Mouse (Mus musculus): ENCODE data around the gene Degs2. TPM values are rescaled to one million over a fixed set of nuclear protein-coding genes. Genes with fewer than 3 reads are reported as not detected.
A peak's percentile ranks its signal among the peaks of the same experiment; 100 is the strongest.

Gene Degs2
- total and polyA plus RNA-seq, 2 experiments from 2014 or later = 1.1 to 2.1 TPM

- no peak for ATAC-seq (ENCODE audit: low FRiP score)
- WGBS = 80% methylated on average over 6 of the region's 6 CpGs
- no peak overlapping the region for H3K9ac ChIP-seq (replicated peaks; ENCODE audit: low read length, poor library complexity, severe bottlenecking)
Observed at GRCm38 (mm10) chr12:108709964-108710765, 8.1 kb upstream of the Degs2 start.

GRCm38 (mm10) chr12:108709386-108709785 is 7.3 kb upstream of the Degs2 start:
- Histone ChIP-seq H3K4me3 (ENCODE audit: low read depth, low read length) (no peak overlapping the region), H3K27me3 (ENCODE audit: insufficient read depth, low read length) (no peaks in the 10 kb centered on the region), H3K4me1 (ENCODE audit: insufficient read depth, low read length) (no peaks in the 10 kb centered on the region), H3K4me2 (ENCODE audit: low read depth, low read length, poor library complexity, severe bottlenecking) (no peak overlapping the region), H3K9ac (replicated peaks; ENCODE audit: low read length, poor library complexity, severe bottlenecking) (no peak overlapping the region), H3K36me3 (ENCODE audit: insufficient read depth, low read length) (no peaks in the 10 kb centered on the region), H3K27ac (ENCODE audit: low read depth, low read length) (no peak overlapping the region), H3K9me3 (ENCODE audit: low read length) (no peaks in the 10 kb centered on the region)
- DNase-seq (ENCODE audit: low spot score) (no peak), ATAC-seq (ENCODE audit: low FRiP score) (no peak)
- 87% methylated on average over 6 of the region's 6 CpGs for WGBS
- no peak for TF ChIP-seq CTCF (IDR thresholded peaks at IDR 0.05)

More at GRCm38 (mm10) chr12:108709964-108710765, 8.1 kb upstream of the Degs2 start:
- Histone ChIP-seq H3K36me3 (ENCODE audit: insufficient read depth, low read length) (no peaks in the 10 kb centered on the region), H3K9me3 (ENCODE audit: low read length) (no peaks in the 10 kb centered on the region), H3K4me3 (ENCODE audit: low read depth, low read length) (no peak overlapping the region), H3K4me2 (ENCODE audit: low read depth, low read length, poor library complexity, severe bottlenecking) (no peak overlapping the region), H3K27me3 (ENCODE audit: insufficient read depth, low read length) (no peaks in the 10 kb centered on the region), H3K27ac (ENCODE audit: low read depth, low read length) (no peak overlapping the region), H3K4me1 (ENCODE audit: insufficient read depth, low read length) (no peaks in the 10 kb centered on the region)
- no peak for TF ChIP-seq CTCF (IDR thresholded peaks at IDR 0.05)
- no peak for DNase-seq (ENCODE audit: low spot score)

GRCm38 (mm10) chr12:108706129-108706528 is 4.0 kb upstream of the Degs2 start:
- DNase-seq (ENCODE audit: low spot score) (peak; percentile 50), ATAC-seq (ENCODE audit: low FRiP score) (no peak)
- Histone ChIP-seq H3K9me3 (ENCODE audit: low read length) (no peaks in the 10 kb centered on the region), H3K27me3 (ENCODE audit: insufficient read depth, low read length) (peaks cover 17% of the 10 kb centered on the region), H3K4me3 (ENCODE audit: low read depth, low read length) (no peak overlapping the region), H3K9ac (replicated peaks; ENCODE audit: low read length, poor library complexity, severe bottlenecking) (no peak overlapping the region), H3K27ac (ENCODE audit: low read depth, low read length) (no peak overlapping the region), H3K4me1 (ENCODE audit: insufficient read depth, low read length) (peaks cover 5% of the 10 kb centered on the region; the same call in 1 of the 2 replicates), H3K4me2 (ENCODE audit: low read depth, low read length, poor library complexity, severe bottlenecking) (no peak overlapping the region), H3K36me3 (ENCODE audit: insufficient read depth, low read length) (no peaks in the 10 kb centered on the region)
- 51% methylated on average over 7 of the region's 7 CpGs for WGBS
- TF ChIP-seq CTCF (IDR thresholded peaks at IDR 0.05) = peak; percentile 62

GRCm38 (mm10) chr12:108705486-108705885 is 3.4 kb upstream of the Degs2 start:
- Histone ChIP-seq H3K27me3 (ENCODE audit: insufficient read depth, low read length) (peaks cover 21% of the 10 kb centered on the region), H3K4me2 (ENCODE audit: low read depth, low read length, poor library complexity, severe bottlenecking) (no peak overlapping the region), H3K36me3 (ENCODE audit: insufficient read depth, low read length) (no peaks in the 10 kb centered on the region), H3K4me3 (ENCODE audit: low read depth, low read length) (no peak overlapping the region), H3K4me1 (ENCODE audit: insufficient read depth, low read length) (peaks cover 5% of the 10 kb centered on the region; the same call in 1 of the 2 replicates), H3K9me3 (ENCODE audit: low read length) (no peaks in the 10 kb centered on the region), H3K9ac (replicated peaks; ENCODE audit: low read length, poor library complexity, severe bottlenecking) (no peak overlapping the region), H3K27ac (ENCODE audit: low read depth, low read length) (no peak overlapping the region)
- DNase-seq (ENCODE audit: low spot score) (no peak), ATAC-seq (ENCODE audit: low FRiP score) (no peak)
- WGBS = 81% methylated on average over 6 of the region's 6 CpGs
- TF ChIP-seq CTCF (IDR thresholded peaks at IDR 0.05) = no peak

- Histone ChIP-seq H3K9me3 (ENCODE audit: low read length) (no peaks in the 10 kb centered on the region), H3K4me3 (ENCODE audit: low read depth, low read length) (no peak overlapping the region), H3K27me3 (ENCODE audit: insufficient read depth, low read length) (peaks cover 26% of the 10 kb centered on the region), H3K27ac (ENCODE audit: low read depth, low read length) (no peak overlapping the region), H3K4me2 (ENCODE audit: low read depth, low read length, poor library complexity, severe bottlenecking) (no peak overlapping the region), H3K36me3 (ENCODE audit: insufficient read depth, low read length) (no peaks in the 10 kb centered on the region), H3K4me1 (ENCODE audit: insufficient read depth, low read length) (peaks cover 5% of the 10 kb centered on the region; the same call in 1 of the 2 replicates), H3K9ac (replicated peaks; ENCODE audit: low read length, poor library complexity, severe bottlenecking) (no peak overlapping the region)
- 46% methylated on average over 2 of the region's 2 CpGs for WGBS
- ATAC-seq (ENCODE audit: low FRiP score) (no peak), DNase-seq (ENCODE audit: low spot score) (no peak)
- TF ChIP-seq CTCF (IDR thresholded peaks at IDR 0.05) = no peak
Observed at GRCm38 (mm10) chr12:108701221-108701620, 894 bp downstream of the Degs2 start.

GRCm38 (mm10) chr12:108700037-108700436 is 2.1 kb downstream of the Degs2 start:
- ATAC-seq (ENCODE audit: low FRiP score) (no peak), DNase-seq (ENCODE audit: low spot score) (no peak)
- Histone ChIP-seq H3K9ac (replicated peaks; ENCODE audit: low read length, poor library complexity, severe bottlenecking) (no peak overlapping the region), H3K4me3 (ENCODE audit: low read depth, low read length) (no peak overlapping the region), H3K9me3 (ENCODE audit: low read length) (no peaks in the 10 kb centered on the region), H3K4me2 (ENCODE audit: low read depth, low read length, poor library complexity, severe bottlenecking) (no peak overlapping the region), H3K4me1 (ENCODE audit: insufficient read depth, low read length) (peaks cover 5% of the 10 kb centered on the region; the same call in 1 of the 2 replicates), H3K36me3 (ENCODE audit: insufficient read depth, low read length) (no peaks in the 10 kb centered on the region), H3K27ac (ENCODE audit: low read depth, low read length) (no peak overlapping the region), H3K27me3 (ENCODE audit: insufficient read depth, low read length) (peaks cover 26% of the 10 kb centered on the region)
- WGBS = 75% methylated on average over 5 of the region's 5 CpGs
- TF ChIP-seq CTCF (IDR thresholded peaks at IDR 0.05) = no peak

Data from midbrain, postnatal 0 days (tissue).